Mouse (Mus musculus): ENCODE measurements around the gene Mthfd1.
A peak's percentile ranks its signal among the peaks of the same experiment; 100 is the strongest.

Mthfd1 gene

GRCm38 (mm10) chr12:76263876-76264275 lies 8.8 kb downstream of the Mthfd1 start:
- no peak for DNase-seq

GRCm38 (mm10) chr12:76264325-76264965 lies 9.3 kb downstream of the Mthfd1 start:
- DNase-seq = peak; percentile 17 to 56

- DNase-seq = no peak
Observed at GRCm38 (mm10) chr12:76265001-76265400, 9.9 kb downstream of the Mthfd1 start.

GRCm38 (mm10) chr12:76266875-76267274 lies 11.8 kb downstream of the Mthfd1 start:
- peak in 1 of 2 experiments; percentile 54 for DNase-seq

- no peak for DNase-seq
Observed at GRCm38 (mm10) chr12:76268686-76269085, 13.6 kb downstream of the Mthfd1 start.

GRCm38 (mm10) chr12:76269196-76269595 lies 14.1 kb downstream of the Mthfd1 start:
- no peak for DNase-seq

GRCm38 (mm10) chr12:76271516-76271915 lies 16.4 kb downstream of the Mthfd1 start:
- DNase-seq = no peak

- no peak for DNase-seq
Observed at GRCm38 (mm10) chr12:76272610-76273524, 17.8 kb downstream of the Mthfd1 start.

- no peak for DNase-seq
Observed at GRCm38 (mm10) chr12:76278209-76278608, 23.1 kb downstream of the Mthfd1 start.

- no peak for DNase-seq
Observed at GRCm38 (mm10) chr12:76280556-76280955, 25.5 kb downstream of the Mthfd1 start.

- no peak for DNase-seq
Observed at GRCm38 (mm10) chr12:76281111-76281660, 26.1 kb downstream of the Mthfd1 start.

GRCm38 (mm10) chr12:76282132-76282531 lies 27.0 kb downstream of the Mthfd1 start:
- no peak for DNase-seq

- DNase-seq = no peak
Observed at GRCm38 (mm10) chr12:76282532-76283173, 27.6 kb downstream of the Mthfd1 start.

GRCm38 (mm10) chr12:76285418-76285817 lies 30.3 kb downstream of the Mthfd1 start:
- DNase-seq = no peak

- no peak for DNase-seq
Observed at GRCm38 (mm10) chr12:76287986-76288385, 32.9 kb downstream of the Mthfd1 start.

GRCm38 (mm10) chr12:76288494-76288893 lies 33.4 kb downstream of the Mthfd1 start:
- no peak for DNase-seq

- no peak for DNase-seq
Observed at GRCm38 (mm10) chr12:76289428-76289827, 34.3 kb downstream of the Mthfd1 start.

GRCm38 (mm10) chr12:76290271-76290670 lies 35.2 kb downstream of the Mthfd1 start:
- no peak for DNase-seq

- DNase-seq = peak; percentile 65 to 77
Observed at GRCm38 (mm10) chr12:76293192-76293591, 38.1 kb downstream of the Mthfd1 start.

GRCm38 (mm10) chr12:76297830-76298229 lies 42.7 kb downstream of the Mthfd1 start:
- no peak for DNase-seq

GRCm38 (mm10) chr12:76299361-76299906 lies 44.3 kb downstream of the Mthfd1 start:
- peak; percentile 42 to 81 for DNase-seq

- DNase-seq = no peak
Observed at GRCm38 (mm10) chr12:76300367-76300766, 45.3 kb downstream of the Mthfd1 start.

GRCm38 (mm10) chr12:76303474-76303873 lies 48.4 kb downstream of the Mthfd1 start:
- peak; percentile 59 to 70 for DNase-seq

Measured in lung, postnatal 4 days (tissue).